Mouse (Mus musculus) kidney, adult 11 months (tissue): ENCODE measurements around the gene Pla2g4d.

Experiments used
- DNase-seq: peaks from one replicate; pipeline ENCODE4 v3.0.0; 2022

Pla2g4d gene

GRCm38 (mm10) chr2:120288995-120289394, at the start of gene Pla2g4d:
TSS of gene Pla2g4d (minus strand) at chr2:120289197.
- DNase-seq: no peak

- no peak for DNase-seq
Observed at GRCm38 (mm10) chr2:120337886-120338285, 48.9 kb upstream of the Pla2g4d start.

- DNase-seq: no peak
Observed at GRCm38 (mm10) chr2:120331575-120331974, 42.6 kb upstream of the Pla2g4d start.

GRCm38 (mm10) chr2:120315077-120315476, 26.1 kb upstream of the Pla2g4d start:
- DNase-seq: no peak

- DNase-seq: no peak
Observed at GRCm38 (mm10) chr2:120314487-120314886, 25.5 kb upstream of the Pla2g4d start.

GRCm38 (mm10) chr2:120313976-120314375, 25.0 kb upstream of the Pla2g4d start, which contains the start of gene Pla2g4f:
TSS of gene Pla2g4f (minus strand) at chr2:120314165.
- DNase-seq: no peak

GRCm38 (mm10) chr2:120312276-120312825, 23.4 kb upstream of the Pla2g4d start:
- DNase-seq: no peak

- no peak for DNase-seq
Observed at GRCm38 (mm10) chr2:120304113-120304512, 15.1 kb upstream of the Pla2g4d start.

- no peak for DNase-seq
Observed at GRCm38 (mm10) chr2:120301076-120301475, 12.1 kb upstream of the Pla2g4d start.

- DNase-seq: no peak
Observed at GRCm38 (mm10) chr2:120299866-120300265, 10.9 kb upstream of the Pla2g4d start.

- DNase-seq: no peak
Observed at GRCm38 (mm10) chr2:120296160-120296559, 7.2 kb upstream of the Pla2g4d start.

- DNase-seq: no peak
Observed at GRCm38 (mm10) chr2:120291471-120292078, 2.6 kb upstream of the Pla2g4d start.

GRCm38 (mm10) chr2:120288401-120288800, 596 bp downstream of the Pla2g4d start:
- DNase-seq: no peak

- DNase-seq: no peak
Observed at GRCm38 (mm10) chr2:120285639-120286038, 3.4 kb downstream of the Pla2g4d start.

GRCm38 (mm10) chr2:120284705-120285104, 4.3 kb downstream of the Pla2g4d start:
- no peak for DNase-seq

GRCm38 (mm10) chr2:120284094-120284493, 4.9 kb downstream of the Pla2g4d start:
- DNase-seq: no peak

- DNase-seq: no peak
Observed at GRCm38 (mm10) chr2:120283550-120283949, 5.4 kb downstream of the Pla2g4d start.

GRCm38 (mm10) chr2:120281221-120281620, 7.8 kb downstream of the Pla2g4d start:
- DNase-seq: no peak

GRCm38 (mm10) chr2:120279961-120280360, 9.0 kb downstream of the Pla2g4d start:
- DNase-seq: peak; percentile 21

GRCm38 (mm10) chr2:120276951-120277350, 12.0 kb downstream of the Pla2g4d start:
- DNase-seq: no peak

GRCm38 (mm10) chr2:120268635-120269034, 20.4 kb downstream of the Pla2g4d start:
- DNase-seq: no peak

- DNase-seq: no peak
Observed at GRCm38 (mm10) chr2:120265523-120265922, 23.5 kb downstream of the Pla2g4d start.

- no peak for DNase-seq
Observed at GRCm38 (mm10) chr2:120264858-120265257, 24.1 kb downstream of the Pla2g4d start.

- DNase-seq: no peak
Observed at GRCm38 (mm10) chr2:120262876-120263275, 26.1 kb downstream of the Pla2g4d start.

GRCm38 (mm10) chr2:120261346-120261745, 27.7 kb downstream of the Pla2g4d start:
- DNase-seq: no peak
